Mouse (Mus musculus) B cell, adult 67 days (primary cell): ENCODE results near the gene Nrtn. TPM values are rescaled to one million over a fixed set of nuclear protein-coding genes. Genes with fewer than 3 reads are reported as not detected.

ENCODE experiments used
- total RNA-seq, 2 experiments: library from RNA; stranded (reverse); gene quantifications; 4 replicates each; pipeline ENCODE4 v1.2.4; 2023

The Nrtn gene
- not detected for total RNA-seq

DNA sequence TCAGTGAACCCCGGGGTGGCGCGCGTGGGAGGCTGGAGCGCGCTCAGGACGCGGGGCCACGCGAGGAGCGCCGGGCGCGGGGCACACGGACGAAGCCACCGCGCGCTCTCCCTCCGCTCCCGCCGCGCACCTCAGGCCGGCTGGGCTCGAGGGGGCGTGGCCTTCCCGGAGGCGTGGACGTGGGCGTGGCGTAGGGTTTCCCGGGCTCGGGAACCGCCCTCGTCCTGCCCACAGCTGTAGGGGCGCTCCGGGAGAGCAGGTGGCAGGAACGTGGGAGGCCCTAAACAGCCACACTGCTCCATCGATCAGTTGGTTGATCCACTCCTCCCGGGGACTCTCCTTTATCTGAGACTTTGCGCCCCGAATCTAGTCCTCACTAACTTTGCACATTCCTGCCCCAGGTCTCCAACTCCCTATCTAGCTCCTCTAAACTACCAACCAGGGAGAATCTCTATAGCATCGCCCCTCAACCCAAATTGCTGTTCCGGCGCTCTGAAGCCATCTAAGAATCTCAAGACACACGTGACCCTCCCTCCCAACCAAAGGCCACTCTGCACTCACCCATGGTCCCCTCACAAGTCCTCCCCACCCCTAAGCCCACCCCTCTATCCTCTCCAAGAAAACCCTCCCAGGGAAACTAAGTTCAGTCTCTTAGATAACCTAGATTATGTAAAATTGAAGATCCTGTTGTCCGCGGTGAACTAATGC lies at the start of gene Nrtn:
TSS of gene Nrtn (minus strand) at position 115 of the 708 bp plus-strand sequence.

GRCm38 (mm10) chr17:56769950-56770349 lies 12.6 kb upstream of the Nrtn start, which contains the start of gene Prr22:
TSS of gene Prr22 (plus strand) at chr17:56770250.

GRCm38 (mm10) chr17:56764474-56765354 lies 7.4 kb upstream of the Nrtn start, which contains the start of gene Dus3l:
TSS of gene Dus3l (plus strand) at chr17:56764757.

GRCm38 (mm10) chr17:56717363-56718058 lies 39.8 kb downstream of the Nrtn start, which contains the start of the genes Ndufa11 and Vmac:
TSS of gene Ndufa11 (plus strand) at chr17:56717767.
TSS of gene Vmac (minus strand) at chr17:56718022.

Other genes starting within 250 kb of the Nrtn start
- not detected for gene Znrf4, start 245.1 kb downstream of the Nrtn start, total RNA-seq
- 10 to 100 TPM; 12.4 to 13.1 TPM for gene Gm20219, start 203.1 kb downstream of the Nrtn start, total RNA-seq
- 100 to 1,000 TPM; 496 to 594 TPM for gene Safb2, start 172.9 kb downstream of the Nrtn start, total RNA-seq
- 100 to 1,000 TPM; 265 to 320 TPM for gene Safb, start 172.7 kb downstream of the Nrtn start, total RNA-seq
- 100 to 1,000 TPM in 1 of 2 experiments, 10 to 100 TPM in 1; 91.5 to 106 TPM for gene 2410015M20Rik, start 147.8 kb downstream of the Nrtn start, total RNA-seq
- gene Rpl36, start 144.1 kb downstream of the Nrtn start, total RNA-seq, result 1,000 to 10,000 TPM; 1,417 to 1,463 TPM
- 10 to 100 TPM; 51.5 to 54.6 TPM for gene Lonp1, start 130.6 kb downstream of the Nrtn start, total RNA-seq
- gene Catsperd, start 129.4 kb downstream of the Nrtn start, total RNA-seq, result under 1 TPM in 1 of 2 experiments, not detected in 1; 0.49 TPM
- 100 to 1,000 TPM; 108 to 112 TPM for gene Ranbp3, start 84.2 kb downstream of the Nrtn start, total RNA-seq
- 10 to 100 TPM; 62.9 to 66.3 TPM for gene Ndufa11, start 39.8 kb downstream of the Nrtn start, total RNA-seq
- gene Vmac, start 39.5 kb downstream of the Nrtn start, total RNA-seq, result 10 to 100 TPM; 11.7 to 14.8 TPM
- gene Dus3l, start 7.2 kb upstream of the Nrtn start, total RNA-seq, result 10 to 100 TPM; 83.2 to 86.6 TPM
- gene Prr22, start 12.7 kb upstream of the Nrtn start, total RNA-seq, result 1 to 10 TPM in 1 of 2 experiments, under 1 TPM in 1; 0.65 to 1.7 TPM
- 10 to 100 TPM in 1 of 2 experiments, 1 to 10 TPM in 1; 7.3 to 12.0 TPM for gene Rfx2, start 73.5 kb upstream of the Nrtn start, total RNA-seq
- not detected for gene Acsbg2, start 116.9 kb upstream of the Nrtn start, total RNA-seq
- not detected for gene 1700061G19Rik, start 117.9 kb upstream of the Nrtn start, total RNA-seq
- 10 to 100 TPM; 37.1 to 41.8 TPM for gene Mllt1, start 177.9 kb upstream of the Nrtn start, total RNA-seq
- not detected for gene Acer1, start 224.6 kb upstream of the Nrtn start, total RNA-seq
- gene Clpp, start 232.8 kb upstream of the Nrtn start, total RNA-seq, result 10 to 100 TPM; 34.6 to 38.3 TPM
- 10 to 100 TPM; 15.6 to 22.2 TPM for gene Alkbh7, start 239.8 kb upstream of the Nrtn start, total RNA-seq
- gene Pspn, start 242.5 kb upstream of the Nrtn start, total RNA-seq, result not detected